Mouse (Mus musculus) kidney, adult 2 months (tissue): ENCODE results near the gene Ankrd13b. TPM values are rescaled to one million over a fixed set of nuclear protein-coding genes. Genes with fewer than 3 reads are reported as not detected.

Source experiments
- DNase-seq: peaks from one replicate; pipeline ENCODE4 v3.0.0; 2021
- H3K27ac ChIP-seq: fragments of 200-500 bp; 2 replicates; pipeline ENCODE4 v1.5.1; 2012; ENCODE audit warnings: low read depth, low read length, control low read depth, inconsistent platforms; ENCODE audit not compliant: insufficient read depth
- H3K27me3 ChIP-seq: fragments of 200-500 bp; replicated peaks from 2 replicates; pipeline ENCODE4 v1.6.1; 2012; ENCODE audit warnings: mild to moderate bottlenecking, moderate library complexity, low read length, inconsistent platforms; ENCODE audit not compliant: control insufficient read depth, insufficient read depth
- H3K36me3 ChIP-seq: fragments of 200-500 bp; 2 replicates; pipeline ENCODE4 v1.6.1; 2012; ENCODE audit warnings: mild to moderate bottlenecking, moderate library complexity, low read length, inconsistent platforms; ENCODE audit not compliant: control insufficient read depth, insufficient read depth
- H3K4me1 ChIP-seq: fragments of 200-500 bp; 2 replicates; pipeline ENCODE4 v1.6.1; 2011; ENCODE audit warnings: low read length; ENCODE audit not compliant: control insufficient read depth, insufficient read depth
- H3K4me3 ChIP-seq: fragments of 200-500 bp; 2 replicates; pipeline ENCODE4 v1.5.1; 2011; ENCODE audit warnings: mild to moderate bottlenecking, low read depth, low read length, control low read depth; ENCODE audit not compliant: insufficient read depth
- CTCF ChIP-seq: fragments of 200-500 bp; conservative IDR thresholded peaks from 2 replicates; pipeline ENCODE4 v1.5.1; 2011; ENCODE audit warnings: low read depth, mild to moderate bottlenecking, control low read depth, low read length, moderate library complexity, mixed read lengths; ENCODE audit not compliant: insufficient read depth, insufficient read length
- POLR2A ChIP-seq: fragments of 200-500 bp; IDR thresholded peaks from one replicate; pipeline ENCODE4 v1.6.1; 2011; ENCODE audit warnings: low read depth, low read length, control low read depth
- WGBS: fragments of 180-500 bp; shearing (Covaris S2); methylation state at CpG from one replicate; pipeline ENCODE4 v1.1.7; 2018; 5-methylcytosine and 5-hydroxymethylcytosine counted together
- polyA plus RNA-seq: library from polyadenylated mRNA; depleted of rRNA; stranded (reverse); fragments of >200 nt; gene quantifications from 2 replicates; pipeline ENCODE4 v1.2.3, GENCODE M21; 2012

Ankrd13b gene
- polyA plus RNA-seq, 1 experiment = 22.3 TPM

DNA sequence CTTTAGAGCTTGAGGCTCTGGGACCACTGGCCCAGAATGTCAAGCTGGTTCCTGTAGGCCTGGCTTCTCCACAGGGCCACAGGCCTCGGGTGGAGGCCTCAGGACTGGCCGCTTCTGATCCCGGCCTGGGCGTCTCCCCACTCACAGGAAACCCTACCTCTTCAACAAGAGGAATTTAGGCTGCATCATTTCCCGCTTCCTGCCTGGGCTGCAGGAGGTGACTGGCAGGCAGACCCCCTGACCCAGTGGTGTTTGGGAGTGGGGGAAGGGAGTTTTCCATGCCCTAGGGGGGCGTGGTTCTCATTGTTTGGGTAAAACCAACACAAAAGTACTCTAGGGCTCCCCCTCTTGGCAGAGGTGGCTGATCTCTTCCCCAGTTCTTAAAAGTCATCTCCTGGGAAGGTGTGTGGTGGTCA lies 7.9 kb upstream of the Ankrd13b start:
- WGBS = 61% methylated on average over 6 of the region's 6 CpGs
- H3K27ac ChIP-seq = peak overlapping the region; percentile 82
- H3K27me3 ChIP-seq = no peaks in the 10 kb centered on the region
- no peaks in the 10 kb centered on the region for H3K36me3 ChIP-seq
- H3K4me1 ChIP-seq = peaks cover 28% of the 10 kb centered on the region
- no peak for TF ChIP-seq POLR2A
- peak; percentile 49 for TF ChIP-seq CTCF
- no peak overlapping the region for H3K4me3 ChIP-seq
- peak; percentile 89 for DNase-seq

DNA sequence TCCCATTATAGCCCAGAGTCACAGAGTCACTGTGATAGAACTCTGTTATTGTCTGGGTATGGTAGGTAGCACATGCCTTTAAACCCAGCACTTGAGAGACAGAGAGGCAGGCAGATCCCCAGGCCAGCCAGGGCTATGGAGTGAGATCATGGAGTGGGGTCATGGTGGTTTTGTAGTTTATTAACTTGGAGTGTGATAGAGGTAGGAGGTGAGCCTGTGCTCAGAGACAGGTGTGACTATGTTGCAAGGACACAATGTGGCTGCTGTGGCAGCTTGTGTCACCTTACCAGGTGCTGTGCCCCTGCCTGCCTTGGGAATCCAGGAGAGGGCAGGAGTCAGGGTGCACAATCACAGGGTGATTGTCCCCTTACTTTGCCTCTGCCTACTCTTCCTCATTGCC lies 6.0 kb upstream of the Ankrd13b start:
- H3K4me1 ChIP-seq = peaks cover 36% of the 10 kb centered on the region
- no peak overlapping the region for H3K4me3 ChIP-seq
- no peak overlapping the region for H3K27ac ChIP-seq
- H3K36me3 ChIP-seq = no peaks in the 10 kb centered on the region
- DNase-seq = no peak
- TF ChIP-seq CTCF (no peak), POLR2A (no peak)
- no peaks in the 10 kb centered on the region for H3K27me3 ChIP-seq

DNA sequence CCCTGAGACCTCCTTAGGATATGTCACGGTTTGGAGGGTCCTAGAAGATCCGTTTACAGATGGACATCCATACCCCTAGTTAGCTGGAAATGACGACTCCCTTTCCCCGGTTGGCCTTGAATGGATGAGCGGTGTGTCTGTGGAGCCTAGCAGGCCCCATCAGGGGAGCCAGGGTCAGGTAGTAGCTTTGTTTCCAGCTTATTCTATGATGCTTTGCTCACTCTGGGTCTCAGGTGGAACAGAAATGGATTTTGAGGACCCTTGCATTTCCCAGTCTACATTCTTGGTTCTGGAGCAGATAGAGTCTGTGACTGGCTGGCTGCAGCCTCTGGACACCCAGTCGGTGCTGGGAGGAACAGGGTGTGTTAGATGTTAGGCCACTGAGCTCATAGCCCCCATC lies 5.3 kb upstream of the Ankrd13b start:
- Histone ChIP-seq H3K27me3 (no peaks in the 10 kb centered on the region), H3K36me3 (no peaks in the 10 kb centered on the region), H3K4me1 (peaks cover 36% of the 10 kb centered on the region), H3K4me3 (peak overlapping the region; percentile 71; the same call in 1 of the 2 replicates), H3K27ac (no peak overlapping the region)
- TF ChIP-seq CTCF (no peak), POLR2A (no peak)
- no peak for DNase-seq
- 52% methylated on average over 6 of the region's 6 CpGs for WGBS

DNA sequence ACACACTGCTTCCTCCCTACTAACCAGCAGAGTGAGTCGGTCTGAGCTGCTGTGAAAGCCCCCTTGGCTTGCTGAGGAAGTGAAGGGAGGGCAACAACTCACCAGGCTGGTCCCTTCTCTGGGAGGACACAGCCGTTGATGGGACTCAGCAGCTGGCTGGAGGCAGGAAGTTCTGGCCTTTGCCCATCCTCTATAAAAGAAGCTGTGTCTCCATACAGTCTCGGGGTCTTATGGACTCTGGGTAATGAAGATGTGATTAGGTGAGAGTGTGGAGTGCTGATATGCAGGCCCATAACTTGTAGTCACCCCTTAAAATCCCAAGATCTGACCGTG lies 4.8 kb upstream of the Ankrd13b start:
- H3K4me3 ChIP-seq = peak overlapping the region; percentile 71
- no peak for TF ChIP-seq CTCF
- no peak for TF ChIP-seq POLR2A
- WGBS = 18% methylated on average over 4 of the region's 4 CpGs
- H3K27ac ChIP-seq = peak overlapping the region; percentile 30
- H3K27me3 ChIP-seq = no peaks in the 10 kb centered on the region
- H3K36me3 ChIP-seq = no peaks in the 10 kb centered on the region
- H3K4me1 ChIP-seq = peaks cover 36% of the 10 kb centered on the region
- no peak for DNase-seq

DNA sequence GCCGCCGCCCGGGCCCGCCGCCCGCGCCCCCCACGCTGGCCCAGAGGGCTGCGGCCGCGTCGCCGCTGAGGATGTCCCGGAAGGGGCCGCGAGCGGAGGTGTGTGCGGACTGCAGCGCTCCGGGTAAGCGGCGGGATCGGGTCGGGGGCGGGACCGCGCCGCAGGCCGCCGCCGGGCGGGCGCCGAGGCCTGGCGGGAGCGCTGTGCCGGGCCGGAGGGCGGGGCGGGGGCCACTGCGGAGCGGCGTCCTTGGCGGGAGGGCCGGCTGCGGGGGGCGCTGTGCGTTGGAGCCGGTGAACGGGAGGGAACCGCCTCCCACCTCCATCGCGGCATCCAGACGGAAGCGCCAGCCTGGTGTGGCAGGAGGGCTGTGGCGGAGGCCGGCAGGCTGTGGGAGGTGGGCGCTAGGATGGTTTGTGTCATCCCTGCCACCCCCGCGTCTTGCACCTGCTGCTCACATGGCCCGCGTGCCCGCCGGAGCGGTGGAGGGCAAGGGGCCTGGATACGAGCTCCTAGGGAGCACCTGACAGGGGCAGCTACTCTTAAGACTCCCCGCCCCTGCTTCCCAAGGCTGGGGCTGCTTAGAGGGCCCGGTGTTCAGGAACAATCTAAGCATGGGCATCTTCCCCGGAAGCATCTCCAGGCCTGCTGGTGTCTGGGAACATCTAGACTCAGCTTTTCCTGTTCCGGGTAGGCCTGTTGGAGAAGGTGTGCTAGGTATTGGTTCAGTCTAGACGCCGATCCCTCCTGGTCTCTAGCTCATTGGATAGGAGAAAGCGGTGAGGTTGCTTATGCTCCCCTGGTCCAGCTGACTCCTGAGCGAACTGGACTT lies 4.2 kb upstream of the Ankrd13b start, which contains the start of gene Git1:
Gene Git1 (plus strand): TSS at position 51 of the 832 bp plus-strand sequence.
- H3K4me1 ChIP-seq = peaks cover 36% of the 10 kb centered on the region

DNA sequence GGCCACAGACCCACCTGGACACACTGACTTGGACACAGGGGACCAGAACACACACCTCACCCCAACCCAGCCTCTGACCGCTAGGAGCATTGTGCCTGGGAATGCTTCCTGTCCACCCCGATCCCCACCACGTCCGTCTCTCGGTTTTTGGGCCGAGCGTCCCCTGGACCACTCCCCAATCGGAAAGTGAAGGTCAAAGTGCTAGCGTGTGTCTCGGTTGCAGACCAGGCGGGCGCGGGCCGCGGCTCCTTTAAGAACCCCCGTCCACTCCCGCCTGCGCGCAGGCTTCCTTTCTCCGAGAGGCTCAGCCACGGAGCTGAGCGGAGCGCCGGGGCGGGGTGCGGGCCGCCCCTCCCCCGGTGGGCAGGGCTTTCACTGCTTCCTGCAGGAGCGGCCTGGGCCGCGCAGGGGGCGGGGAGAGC lies 3.4 kb upstream of the Ankrd13b start:
- H3K4me1 ChIP-seq = peaks cover 30% of the 10 kb centered on the region
- WGBS = under 1% methylated on average over 25 of the region's 32 CpGs

More for the DNA sequence above, 4.2 kb upstream of the Ankrd13b start, which contains the start of gene Git1:
- H3K36me3 ChIP-seq = no peaks in the 10 kb centered on the region
- TF ChIP-seq POLR2A = no peak
- TF ChIP-seq CTCF = no peak
- H3K4me3 ChIP-seq = peak within 1 kb of the TSS; percentile 92
- H3K27me3 ChIP-seq = no peaks in the 10 kb centered on the region
- peak; percentile 59 for DNase-seq
- H3K27ac ChIP-seq = peak within 1 kb of the TSS; percentile 97
- WGBS = 1% methylated on average over 70 of the region's 74 CpGs

DNA sequence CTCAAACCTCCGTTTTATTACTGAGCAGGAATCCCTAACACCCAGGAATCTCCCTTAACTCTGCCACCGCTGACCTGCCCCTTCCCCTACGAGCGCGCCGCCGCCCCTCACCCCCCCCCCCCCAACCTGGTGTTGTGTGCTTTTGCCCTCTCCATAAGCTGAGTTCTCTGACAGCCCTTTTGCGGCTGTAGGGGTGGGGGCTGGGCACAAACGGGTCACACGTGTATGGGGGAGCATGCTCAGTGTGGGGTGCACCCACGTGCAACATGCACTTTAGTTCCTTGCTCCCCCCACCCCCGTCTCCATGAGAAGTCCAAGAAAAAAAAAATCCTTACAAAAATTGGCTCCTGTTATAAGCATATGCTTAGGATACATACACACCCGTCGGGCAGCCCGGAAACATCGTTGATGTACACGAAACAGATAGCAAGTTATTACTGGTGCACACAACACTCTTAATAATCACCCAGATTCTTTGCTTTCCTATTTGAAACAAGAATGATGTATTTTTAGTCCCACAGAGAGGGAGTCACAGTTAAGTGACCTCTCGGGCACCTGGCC lies 2.9 kb upstream of the Ankrd13b start:
- no peaks in the 10 kb centered on the region for H3K36me3 ChIP-seq
- no peak for DNase-seq
- WGBS = 2% methylated on average over 16 of the region's 18 CpGs
- TF ChIP-seq POLR2A (no peak), CTCF (no peak)
- no peaks in the 10 kb centered on the region for H3K27me3 ChIP-seq
- peaks cover 26% of the 10 kb centered on the region for H3K4me1 ChIP-seq
- peak overlapping the region; percentile 92 for H3K4me3 ChIP-seq
- H3K27ac ChIP-seq = peak overlapping the region; percentile 97

More for the DNA sequence above, 3.4 kb upstream of the Ankrd13b start:
- Histone ChIP-seq H3K4me3 (peak overlapping the region; percentile 92), H3K27ac (peak overlapping the region; percentile 97), H3K36me3 (no peaks in the 10 kb centered on the region), H3K27me3 (no peaks in the 10 kb centered on the region)
- TF ChIP-seq CTCF (peak; percentile 24; the same call in 1 of the 2 replicates), POLR2A (no peak)
- peak; percentile 97 for DNase-seq
